Mouse (Mus musculus): ENCODE results near the gene Sipa1l1. TPM values are rescaled to one million over a fixed set of nuclear protein-coding genes. Genes with fewer than 3 reads are reported as not detected.

The Sipa1l1 gene
- total RNA-seq (2014; fragmentation: Nextera tagmentation) (37.1 and 43.1 TPM in 2 replicates), total RNA-seq (2017) (26.6 and 30.9 TPM in 2 replicates)

- peak; percentile 85 for ATAC-seq (replicated peaks; ENCODE audit: poor library complexity, severe bottlenecking)
These were observed at the start of gene Sipa1l1 for GRCm38 (mm10) chr12:82168820-82169533. Gene Sipa1l1 (plus strand): TSS chr12:82169320.

GRCm38 (mm10) chr12:82121947-82122346 is 47.2 kb upstream of the Sipa1l1 start:
- ATAC-seq (replicated peaks; ENCODE audit: poor library complexity, severe bottlenecking), result no peak

DNA sequence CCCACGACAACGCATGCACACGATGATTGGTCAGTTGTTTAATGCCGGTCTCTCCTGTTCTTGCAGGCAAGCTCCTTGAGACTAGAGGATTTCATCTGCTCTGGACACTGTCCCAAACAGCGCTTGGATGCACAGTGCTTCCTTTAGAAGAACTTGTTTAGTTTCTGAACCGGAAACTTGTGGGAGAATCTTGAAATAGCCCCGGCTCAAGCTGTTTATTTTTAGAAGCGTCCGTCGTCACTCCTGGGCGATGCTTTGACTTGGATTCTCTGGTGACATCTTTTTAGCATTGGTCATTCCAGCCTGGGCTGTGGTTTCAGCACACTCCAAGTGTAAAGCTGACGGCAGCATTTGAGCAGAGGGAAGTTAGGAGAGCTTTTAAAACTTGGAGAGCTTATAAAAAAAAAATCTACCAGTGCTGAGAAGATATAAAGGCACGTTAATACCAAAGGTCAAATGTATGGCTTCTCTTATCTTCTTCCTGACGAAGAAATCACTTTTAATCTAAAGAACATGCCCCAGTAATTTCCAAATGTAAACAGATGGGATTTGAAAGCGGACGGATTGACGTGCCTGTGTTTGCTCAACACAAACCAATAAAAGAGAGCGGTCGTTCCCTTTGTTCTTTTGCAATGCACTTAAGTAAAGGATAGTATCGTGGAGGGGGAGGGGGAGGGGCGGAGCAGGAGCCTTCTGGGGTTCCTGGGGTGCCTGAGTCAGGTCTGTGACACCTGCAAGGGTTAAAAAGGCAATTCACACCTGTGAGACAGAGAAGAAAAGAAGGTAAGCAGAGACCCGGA is 46.5 kb upstream of the Sipa1l1 start:
- peak; percentile 77 for ATAC-seq (replicated peaks; ENCODE audit: poor library complexity, severe bottlenecking)

- no peak for ATAC-seq (replicated peaks; ENCODE audit: poor library complexity, severe bottlenecking)
These were observed 42.3 kb upstream of the Sipa1l1 start for GRCm38 (mm10) chr12:82126796-82127195.

- ATAC-seq (replicated peaks; ENCODE audit: poor library complexity, severe bottlenecking), result peak; percentile 79
These were observed 29.6 kb upstream of the Sipa1l1 start for GRCm38 (mm10) chr12:82139234-82140166.

DNA sequence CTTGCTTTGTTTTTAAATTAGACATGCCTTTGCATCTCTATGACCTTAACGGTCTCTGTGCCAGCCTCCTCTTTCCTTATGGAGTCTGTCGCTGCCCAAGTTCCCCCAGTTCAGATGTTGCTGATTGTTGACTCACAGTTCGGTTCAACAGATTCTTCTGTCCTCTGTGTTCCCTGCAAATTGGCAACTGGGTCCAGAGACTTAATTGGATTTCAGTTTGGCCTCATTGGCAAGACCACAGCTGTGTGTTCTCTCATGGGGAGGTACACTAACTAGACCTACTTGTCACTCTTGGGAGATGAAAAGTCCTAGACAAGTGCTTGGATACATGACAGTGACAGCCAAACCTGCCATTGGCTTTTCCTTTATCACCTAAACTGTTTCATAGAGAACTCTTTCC is 25.7 kb upstream of the Sipa1l1 start:
- ATAC-seq (replicated peaks; ENCODE audit: poor library complexity, severe bottlenecking), result no peak

DNA sequence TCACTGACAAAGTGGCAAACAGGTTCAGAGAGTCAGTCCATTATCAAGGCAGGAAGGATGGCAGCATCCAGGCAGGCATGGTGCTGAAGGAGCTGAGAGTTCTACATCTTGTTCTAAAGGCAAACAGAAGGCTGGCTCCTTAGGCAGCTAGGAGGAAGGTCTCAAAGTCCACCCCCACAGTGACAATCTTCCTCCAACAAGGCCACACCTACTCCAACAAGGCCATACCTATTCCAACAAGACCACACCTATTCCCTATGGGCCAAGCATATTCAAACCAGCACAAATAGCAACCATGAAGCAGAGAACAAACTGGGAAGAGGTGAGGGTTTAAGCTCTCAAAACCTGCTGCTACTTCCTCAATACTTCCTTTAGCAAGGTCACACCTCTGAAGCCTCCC is 23.9 kb upstream of the Sipa1l1 start:
- ATAC-seq (replicated peaks; ENCODE audit: poor library complexity, severe bottlenecking), result no peak

GRCm38 (mm10) chr12:82147021-82147693 is 22.0 kb upstream of the Sipa1l1 start:
- ATAC-seq (replicated peaks; ENCODE audit: poor library complexity, severe bottlenecking), result no peak

DNA sequence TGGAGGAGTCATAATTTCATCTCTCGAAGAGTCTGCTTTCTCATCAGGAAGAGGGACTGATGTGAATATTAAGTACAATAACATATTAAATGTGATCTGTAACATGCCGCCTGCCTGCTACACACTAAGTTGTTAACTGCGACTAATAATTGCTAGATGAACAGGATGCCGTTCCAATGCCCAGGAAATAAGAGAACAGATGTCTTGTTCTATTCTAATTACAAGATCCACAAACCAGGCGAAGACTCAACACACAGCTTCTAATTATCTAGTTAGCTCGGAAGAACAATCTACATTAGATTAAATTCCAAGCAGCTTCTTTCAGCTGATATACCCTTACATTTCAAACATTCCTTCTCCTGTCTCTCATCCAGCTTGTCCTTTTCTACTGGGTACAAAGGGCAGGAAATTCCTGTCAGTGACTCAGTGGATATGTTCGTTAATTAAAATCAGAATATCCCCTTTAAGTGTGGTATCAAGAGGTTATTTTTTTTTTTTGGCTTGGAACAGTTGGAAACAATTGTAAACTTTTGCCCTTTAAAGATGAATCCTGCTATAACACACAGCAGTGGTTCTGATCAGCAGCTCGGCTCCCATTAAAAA is 20.7 kb upstream of the Sipa1l1 start:
- no peak for ATAC-seq (replicated peaks; ENCODE audit: poor library complexity, severe bottlenecking)

GRCm38 (mm10) chr12:82151019-82151418 is 18.1 kb upstream of the Sipa1l1 start:
- ATAC-seq (replicated peaks; ENCODE audit: poor library complexity, severe bottlenecking), result peak; percentile 85

GRCm38 (mm10) chr12:82154527-82154926 is 14.6 kb upstream of the Sipa1l1 start:
- no peak for ATAC-seq (replicated peaks; ENCODE audit: poor library complexity, severe bottlenecking)

DNA sequence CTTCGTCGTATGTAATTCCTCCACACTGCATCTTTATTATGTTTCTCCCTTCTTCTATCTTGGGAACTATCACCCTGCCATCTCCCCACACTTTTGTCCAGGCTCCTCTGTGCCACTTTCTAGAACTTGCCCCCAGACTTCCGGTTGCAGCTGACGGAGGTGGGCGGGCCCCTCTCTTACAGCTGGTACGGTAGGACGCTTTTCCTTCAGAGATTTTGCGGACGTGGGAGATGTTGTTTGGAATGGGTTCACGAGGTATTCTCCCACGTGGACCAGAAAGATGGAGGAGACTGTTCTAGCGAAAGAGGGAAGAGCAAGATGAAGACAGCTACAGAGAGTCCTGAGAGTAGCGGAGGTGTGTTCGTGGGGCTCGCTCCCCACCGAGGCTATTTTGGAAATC is 10.6 kb upstream of the Sipa1l1 start:
- ATAC-seq (replicated peaks; ENCODE audit: poor library complexity, severe bottlenecking), result no peak

DNA sequence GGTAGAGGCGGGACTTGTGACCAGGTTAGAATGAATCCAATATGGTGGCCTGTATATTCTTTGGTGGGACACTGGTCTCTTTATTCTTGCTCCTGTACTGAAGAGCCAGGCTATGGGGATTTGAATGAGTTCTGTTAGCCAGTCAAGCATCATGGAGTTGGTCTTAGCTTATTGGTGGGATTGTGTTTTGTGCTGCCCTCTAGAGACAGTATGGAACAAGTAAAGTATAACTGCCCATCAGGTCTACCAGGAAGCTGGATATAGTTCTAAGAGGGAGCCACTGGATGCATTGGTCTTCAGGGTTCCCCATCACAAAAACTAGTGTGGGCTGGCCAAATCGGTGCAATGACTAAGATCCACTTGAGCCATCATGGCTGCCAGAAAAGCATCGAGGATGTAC is 9.7 kb upstream of the Sipa1l1 start:
- ATAC-seq (replicated peaks; ENCODE audit: poor library complexity, severe bottlenecking), result peak; percentile 33; the same call in 1 of the 2 replicates

DNA sequence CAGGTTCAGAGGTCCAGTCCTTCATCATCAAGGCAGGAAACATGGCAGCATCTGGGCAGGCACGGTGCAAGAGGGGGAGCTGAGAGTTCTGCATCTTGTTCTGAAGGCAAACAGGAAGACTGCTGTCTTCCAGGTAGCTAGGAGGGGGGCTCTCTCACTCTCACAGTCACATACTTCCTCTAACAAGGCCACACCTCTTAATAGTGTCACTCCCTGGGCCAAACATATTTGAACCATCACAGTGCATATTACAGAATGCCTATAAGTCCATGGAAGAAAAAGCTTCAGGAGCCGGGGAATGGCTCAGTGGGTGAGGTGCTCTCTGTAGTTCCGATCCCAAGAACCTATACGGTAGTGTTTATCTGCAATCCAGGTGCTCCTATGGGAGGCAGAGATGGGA is 3.5 kb upstream of the Sipa1l1 start:
- no peak for ATAC-seq (replicated peaks; ENCODE audit: poor library complexity, severe bottlenecking)

- no peak for ATAC-seq (replicated peaks; ENCODE audit: poor library complexity, severe bottlenecking)
These were observed 3.0 kb upstream of the Sipa1l1 start for GRCm38 (mm10) chr12:82166101-82166571.

DNA sequence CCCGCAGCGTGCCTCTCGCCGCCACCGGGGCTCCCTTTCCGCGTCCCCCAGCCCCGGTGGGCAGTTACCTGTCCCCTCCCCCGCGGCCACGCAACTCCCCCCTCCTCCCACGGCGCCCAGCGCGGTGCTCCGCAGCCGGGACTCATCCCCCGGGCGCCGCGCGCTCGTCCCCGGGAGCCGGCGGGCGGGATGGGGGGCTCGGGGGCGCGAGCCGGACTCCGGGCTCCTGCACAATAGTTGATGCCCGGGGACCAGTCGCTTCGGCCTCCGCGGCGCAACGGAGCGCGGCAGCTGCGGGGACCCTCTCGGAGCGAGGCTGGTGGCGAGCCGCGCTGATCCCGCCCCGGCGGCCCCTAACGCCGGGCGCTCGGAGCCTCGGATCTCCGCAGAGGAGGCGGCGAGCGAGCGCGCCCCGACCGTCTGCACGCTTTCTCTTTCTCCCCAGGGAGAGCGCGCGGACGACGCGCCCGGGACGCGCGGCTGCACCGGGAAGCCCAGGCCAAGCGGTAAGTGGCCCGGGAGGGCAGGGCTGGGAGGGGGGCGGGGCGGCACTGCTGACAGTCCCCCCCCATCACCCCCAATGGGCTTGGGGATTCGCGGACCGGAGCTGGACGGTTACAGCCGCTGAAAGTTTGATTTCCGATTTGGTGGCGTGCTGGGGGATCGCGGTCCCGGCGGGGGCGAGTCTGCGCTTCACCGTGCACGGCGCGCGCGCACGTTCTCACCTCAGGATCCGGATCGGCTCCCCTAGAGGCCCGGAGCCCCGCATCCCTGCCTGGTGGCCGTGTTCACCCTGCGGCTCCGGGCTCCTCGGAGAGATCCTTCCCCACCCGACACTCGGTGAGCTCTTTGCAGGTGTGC is 681 bp downstream of the Sipa1l1 start:
- peak; percentile 42 for ATAC-seq (replicated peaks; ENCODE audit: poor library complexity, severe bottlenecking)

- ATAC-seq (replicated peaks; ENCODE audit: poor library complexity, severe bottlenecking), result 0 out of 2 replicates have a peak, but pooled peaks have one; percentile 15
These were observed 1.6 kb downstream of the Sipa1l1 start for GRCm38 (mm10) chr12:82170461-82171279.

GRCm38 (mm10) chr12:82171591-82171990 is 2.5 kb downstream of the Sipa1l1 start:
- no peak for ATAC-seq (replicated peaks; ENCODE audit: poor library complexity, severe bottlenecking)

Data from granulocyte monocyte progenitor cell, adult 5-6 weeks (primary cell).